In the genomic region with DNA sequence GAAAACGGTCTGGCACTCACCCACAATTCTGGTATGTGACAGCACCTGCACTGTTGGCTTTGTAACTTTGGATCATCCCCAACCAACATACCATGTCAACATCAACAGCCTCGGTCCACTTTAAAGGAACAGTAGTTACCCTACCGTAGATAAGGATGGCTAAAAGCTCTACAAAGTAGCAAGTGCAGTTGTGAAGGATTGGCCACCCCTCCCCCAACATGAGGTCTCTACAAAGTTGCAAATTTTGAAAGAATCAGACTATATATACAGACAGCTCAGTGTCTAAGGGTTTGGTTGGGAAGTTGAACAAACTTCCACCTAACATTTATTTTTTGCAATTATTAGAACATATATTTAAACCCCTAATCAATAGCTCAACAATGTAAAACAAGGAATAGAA, we compare ENCODE assay signal across 7 mouse cellular contexts. TPM values are rescaled to one million over a fixed set of nuclear protein-coding genes. Genes with fewer than 3 reads are reported as not detected.
DNase-seq lines count a peak whose midpoint lies in the region; ATAC-seq lines count a peak whose summit lies in the region.

No protein-coding gene starts in this region.

- H3K4me1 ChIP-seq in lung, embryonic 16.5 days (replicated peaks; ENCODE audit: control insufficient read depth, insufficient read depth, low read length) = peaks cover 12% of the 10 kb centered on the region; the same call in 1 of the 2 replicates
- H3K4me1 ChIP-seq in forebrain, embryonic 15.5 days = peaks cover 25% of the 10 kb centered on the region
- peaks cover 19% of the 10 kb centered on the region for H3K4me1 ChIP-seq in limb, embryonic 13.5 days
- peaks cover 18% of the 10 kb centered on the region; the same call in 1 of the 2 replicates for H3K4me1 ChIP-seq in stomach, embryonic 15.5 days

- H3K27me3 ChIP-seq in lung, embryonic 16.5 days (ENCODE audit: control insufficient read depth, insufficient read depth, low read depth, low read length) = no peaks in the 10 kb centered on the region
- H3K27me3 ChIP-seq in forebrain, embryonic 15.5 days = no peaks in the 10 kb centered on the region
- no peaks in the 10 kb centered on the region for H3K27me3 ChIP-seq in limb, embryonic 13.5 days
- H3K27me3 ChIP-seq in stomach, embryonic 15.5 days (replicated peaks) = no peaks in the 10 kb centered on the region

- 93% methylated on average over 3 of the region's 3 CpGs for WGBS in lung, embryonic 16.5 days
- 90% methylated on average over 3 of the region's 3 CpGs for WGBS in forebrain, embryonic 15.5 days
- WGBS in limb, embryonic 13.5 days = 92% methylated on average over 3 of the region's 3 CpGs
- 81% methylated on average over 3 of the region's 3 CpGs for WGBS in stomach, embryonic 15.5 days

- no peak overlapping the region for H3K9ac ChIP-seq in lung, embryonic 16.5 days (ENCODE audit: low read length)
- H3K9ac ChIP-seq in forebrain, embryonic 15.5 days (replicated peaks) = no peak overlapping the region
- no peak overlapping the region for H3K9ac ChIP-seq in limb, embryonic 13.5 days
- H3K9ac ChIP-seq in stomach, embryonic 15.5 days = no peak overlapping the region

- no peak for ATAC-seq in lung, embryonic 16.5 days (ENCODE audit: low read depth)
- no peak for ATAC-seq in forebrain, embryonic 15.5 days (replicated peaks)
- ATAC-seq in limb, embryonic 13.5 days (ENCODE audit: low FRiP score, low read depth) = no peak
- no peak for ATAC-seq in stomach, embryonic 15.5 days (ENCODE audit: insufficient read depth, low FRiP score, low read depth)

- H3K27ac ChIP-seq in lung, embryonic 16.5 days (ENCODE audit: low read length) = peak overlapping the region; percentile 98
- H3K27ac ChIP-seq in forebrain, embryonic 15.5 days (replicated peaks) = peak overlapping the region; percentile 99; the same call in 1 of the 2 replicates
- peak overlapping the region; percentile 99; the same call in 1 of the 2 replicates for H3K27ac ChIP-seq in limb, embryonic 13.5 days
- peak overlapping the region; percentile 98 for H3K27ac ChIP-seq in stomach, embryonic 15.5 days

- no peak overlapping the region for H3K4me2 ChIP-seq in lung, embryonic 16.5 days (ENCODE audit: low read depth, low read length)
- peak overlapping the region; percentile 79; the same call in 1 of the 2 replicates for H3K4me2 ChIP-seq in forebrain, embryonic 15.5 days (replicated peaks)
- peak overlapping the region; percentile 88 for H3K4me2 ChIP-seq in limb, embryonic 13.5 days (replicated peaks)
- H3K4me2 ChIP-seq in stomach, embryonic 15.5 days = no peak overlapping the region; the same call in 1 of the 2 replicates

- peaks cover 3% of the 10 kb centered on the region for H3K9me3 ChIP-seq in lung, embryonic 16.5 days (ENCODE audit: control insufficient read depth, low read length)
- H3K9me3 ChIP-seq in forebrain, embryonic 15.5 days = no peaks in the 10 kb centered on the region
- no peaks in the 10 kb centered on the region for H3K9me3 ChIP-seq in limb, embryonic 13.5 days
- H3K9me3 ChIP-seq in stomach, embryonic 15.5 days = no peaks in the 10 kb centered on the region; the same call in 1 of the 2 replicates

- DNase-seq in lung, postnatal 36 days = no peak
- no peak for DNase-seq in frontal cortex, postnatal 25 days (ENCODE audit: low spot score in 2 of 2)
- no peak for DNase-seq in thymus, postnatal 36 days

- H3K36me3 ChIP-seq in lung, embryonic 16.5 days (ENCODE audit: control insufficient read depth, insufficient read depth, low read length) = peaks cover 34% of the 10 kb centered on the region
- H3K36me3 ChIP-seq in forebrain, embryonic 15.5 days = peaks cover 51% of the 10 kb centered on the region
- peaks cover 62% of the 10 kb centered on the region for H3K36me3 ChIP-seq in limb, embryonic 13.5 days
- peaks cover 34% of the 10 kb centered on the region for H3K36me3 ChIP-seq in stomach, embryonic 15.5 days

- no peak overlapping the region for H3K4me3 ChIP-seq in lung, embryonic 16.5 days (ENCODE audit: low read length)
- H3K4me3 ChIP-seq in forebrain, embryonic 15.5 days = no peak overlapping the region
- 0 out of 2 replicates have a peak overlapping the region, but pooled peaks have one; percentile 100 for H3K4me3 ChIP-seq in limb, embryonic 13.5 days
- no peak overlapping the region for H3K4me3 ChIP-seq in stomach, embryonic 15.5 days (replicated peaks)

RNA-seq across cellular contexts. Expression of gene Adnp, which starts 1.0 kb away (rescaled TPM):
- polyA plus RNA-seq in lung, embryonic 16.5 days (2015; fragmentation: Nextera tagmentation; extraction: Ambion mirVana) = 1.3 and 1.8 TPM in 2 replicates
- 4.4 and 13.6 TPM in 2 replicates for polyA plus RNA-seq in forebrain, embryonic 15.5 days (2015; fragmentation: Nextera tagmentation; extraction: Ambion mirVana)
- 3.1 and 4.1 TPM in 2 replicates for polyA plus RNA-seq in limb, embryonic 13.5 days (2015; fragmentation: Nextera tagmentation; extraction: Ambion mirVana)
- 10.2 and 10.5 TPM in 2 replicates for polyA plus RNA-seq in stomach, embryonic 15.5 days (2015; fragmentation: Nextera tagmentation; extraction: Ambion mirVana)

RNA-seq across cellular contexts. Expression of gene Gm20716, which starts 22.3 kb away (rescaled TPM):
- 14.7 and 15.3 TPM in 2 replicates for polyA plus RNA-seq in lung, embryonic 16.5 days (2015; fragmentation: Nextera tagmentation; extraction: Ambion mirVana)
- 26.0 and 28.0 TPM in 2 replicates for polyA plus RNA-seq in forebrain, embryonic 15.5 days (2015; fragmentation: Nextera tagmentation; extraction: Ambion mirVana)
- 24.5 and 27.1 TPM in 2 replicates for polyA plus RNA-seq in limb, embryonic 13.5 days (2015; fragmentation: Nextera tagmentation; extraction: Ambion mirVana)
- polyA plus RNA-seq in stomach, embryonic 15.5 days (2015; fragmentation: Nextera tagmentation; extraction: Ambion mirVana) = 18.2 and 18.8 TPM in 2 replicates

RNA-seq across cellular contexts. Expression of gene Dpm1, which starts 22.5 kb away (rescaled TPM):
- polyA plus RNA-seq in lung, embryonic 16.5 days (2015; fragmentation: Nextera tagmentation; extraction: Ambion mirVana) = 80.2 and 98.3 TPM in 2 replicates
- polyA plus RNA-seq in forebrain, embryonic 15.5 days (2015; fragmentation: Nextera tagmentation; extraction: Ambion mirVana) = 63.2 and 74.5 TPM in 2 replicates
- polyA plus RNA-seq in limb, embryonic 13.5 days (2015; fragmentation: Nextera tagmentation; extraction: Ambion mirVana) = 85.3 and 91.5 TPM in 2 replicates
- polyA plus RNA-seq in stomach, embryonic 15.5 days (2015; fragmentation: Nextera tagmentation; extraction: Ambion mirVana) = 98.6 and 101 TPM in 2 replicates

RNA-seq across cellular contexts. Expression of gene Mocs3, which starts 22.5 kb away (rescaled TPM):
- polyA plus RNA-seq in lung, embryonic 16.5 days (2015; fragmentation: Nextera tagmentation; extraction: Ambion mirVana) = 4.5 and 4.6 TPM in 2 replicates
- 10.2 and 10.3 TPM in 2 replicates for polyA plus RNA-seq in forebrain, embryonic 15.5 days (2015; fragmentation: Nextera tagmentation; extraction: Ambion mirVana)
- polyA plus RNA-seq in limb, embryonic 13.5 days (2015; fragmentation: Nextera tagmentation; extraction: Ambion mirVana) = 6.7 and 7.0 TPM in 2 replicates
- 7.1 and 8.1 TPM in 2 replicates for polyA plus RNA-seq in stomach, embryonic 15.5 days (2015; fragmentation: Nextera tagmentation; extraction: Ambion mirVana)

Comparison
In these comparisons a context has a peak if more than half of its experiments do, and no peak if none do; other contexts are left out.
1. H3K4me2 ChIP-seq: peak in forebrain, embryonic 15.5 days (single experiment) and limb, embryonic 13.5 days (single experiment); none in lung, embryonic 16.5 days (single experiment) and stomach, embryonic 15.5 days (single experiment).
2. Peak in every context shown above with its lines, with median percentiles within 50 percentile points of each other: H3K27ac ChIP-seq.